Mouse (Mus musculus) embryonic fibroblast, embryonic 13.5 days (primary cell): ENCODE results near the gene Armcx6. TPM values are rescaled to one million over a fixed set of nuclear protein-coding genes. Genes with fewer than 3 reads are reported as not detected.
"Not testable (repeated sequence)": the region's sequence is repeated elsewhere in the genome, so short reads cannot be mapped to it uniquely, and the experiment has no call there.

Source experiments
- H3K27ac ChIP-seq: 2 replicates; pipeline ENCODE4 v1.5.1; 2012; ENCODE audit warnings: low read length, control low read depth, inconsistent platforms; ENCODE audit not compliant: insufficient read depth
- H3K4me1 ChIP-seq: 2 replicates; pipeline ENCODE4 v1.6.1; 2011; ENCODE audit warnings: low read length; ENCODE audit not compliant: control insufficient read depth, insufficient read depth
- H3K4me3 ChIP-seq: 2 replicates; pipeline ENCODE4 v1.5.1; 2011; ENCODE audit warnings: mild to moderate bottlenecking, control low read depth, low read length; ENCODE audit not compliant: insufficient read depth
- CTCF ChIP-seq: IDR thresholded peaks from 2 replicates; pipeline ENCODE4 v1.5.1; 2011; ENCODE audit warnings: mild to moderate bottlenecking, control low read depth, low read length, moderate library complexity, borderline replicate concordance; ENCODE audit not compliant: insufficient read depth
- POLR2A ChIP-seq: IDR thresholded peaks from 2 replicates; pipeline ENCODE4 v1.6.1; 2011; ENCODE audit warnings: low read depth, mild to moderate bottlenecking, control low read depth, low read length, moderate library complexity
- polyA plus RNA-seq: library from polyadenylated mRNA; stranded (reverse); fragments of >200 nt; gene quantifications from 2 replicates; pipeline ENCODE4 v1.2.4, GENCODE M21; 2011; ENCODE audit warnings: low read depth; ENCODE audit not compliant: missing spikeins, insufficient read length

Gene Armcx6
- polyA plus RNA-seq = 13.6 and 21.7 TPM in 2 replicates

- Histone ChIP-seq H3K4me1 (no peaks in the 10 kb centered on the region), H3K27ac (peak within 1 kb of the TSS; percentile 62; the same call in 1 of the 2 replicates), H3K4me3 (peak within 1 kb of the TSS; percentile 79)
- TF ChIP-seq CTCF = no peak
- peak; percentile 90 for TF ChIP-seq POLR2A
Observed at GRCm38 (mm10) chrX:134750764-134751592, at the start of gene Armcx6. TSS of gene Armcx6 (minus strand) at chrX:134751417.

GRCm38 (mm10) chrX:134787728-134788127 lies 36.5 kb upstream of the Armcx6 start:
- H3K27ac ChIP-seq = no peak overlapping the region
- TF ChIP-seq POLR2A (no peak), CTCF (no peak)
- no peak overlapping the region for H3K4me3 ChIP-seq
- no peaks in the 10 kb centered on the region for H3K4me1 ChIP-seq

GRCm38 (mm10) chrX:134763428-134764198 lies 12.4 kb upstream of the Armcx6 start:
- H3K4me1 ChIP-seq, H3K4me3 ChIP-seq, H3K27ac ChIP-seq: not testable (repeated sequence)

- Histone ChIP-seq H3K4me3 (peak overlapping the region; percentile 93), H3K4me1 (0 out of 2 replicates have a peak, but pooled peaks cover 3% of the 10 kb centered on the region), H3K27ac (peak overlapping the region; percentile 57; the same call in 1 of the 2 replicates)
- TF ChIP-seq CTCF (no peak), POLR2A (no peak)
Observed at GRCm38 (mm10) chrX:134757293-134757995, 6.2 kb upstream of the Armcx6 start.

- Histone ChIP-seq H3K27ac (peak within 1 kb of the TSS; percentile 57), H3K4me1 (0 out of 2 replicates have a peak, but pooled peaks cover 3% of the 10 kb centered on the region), H3K4me3 (peak within 1 kb of the TSS; percentile 93)
- peak; percentile 68 for TF ChIP-seq POLR2A
- no peak for TF ChIP-seq CTCF
Observed at GRCm38 (mm10) chrX:134756434-134757292, 5.4 kb upstream of the Armcx6 start, which contains the start of gene Armcx3. TSS of gene Armcx3 (plus strand) at chrX:134756595.

GRCm38 (mm10) chrX:134752584-134752983 lies 1.4 kb upstream of the Armcx6 start:
- no peak overlapping the region for H3K4me3 ChIP-seq
- no peaks in the 10 kb centered on the region for H3K4me1 ChIP-seq
- TF ChIP-seq CTCF = no peak
- TF ChIP-seq POLR2A = no peak

GRCm38 (mm10) chrX:134751910-134752309 lies 693 bp upstream of the Armcx6 start:
- Histone ChIP-seq H3K4me1 (no peaks in the 10 kb centered on the region), H3K27ac (no peak overlapping the region), H3K4me3 (no peak overlapping the region)
- TF ChIP-seq POLR2A (no peak), CTCF (no peak)

More at GRCm38 (mm10) chrX:134752584-134752983, 1.4 kb upstream of the Armcx6 start:
- no peak overlapping the region for H3K27ac ChIP-seq

- Histone ChIP-seq H3K4me1 (no peaks in the 10 kb centered on the region), H3K27ac (no peak overlapping the region), H3K4me3 (no peak overlapping the region)
- peak; percentile 63; the same call in 1 of the 2 replicates for TF ChIP-seq CTCF
- no peak for TF ChIP-seq POLR2A
Observed at GRCm38 (mm10) chrX:134746459-134746858, 4.8 kb downstream of the Armcx6 start.
